Mouse (Mus musculus): ENCODE measurements around the gene Nin.

The Nin gene

GRCm38 (mm10) chr12:70118721-70119345 is 5.3 kb upstream of the Nin start:
- DNase-seq: no peak

DNA sequence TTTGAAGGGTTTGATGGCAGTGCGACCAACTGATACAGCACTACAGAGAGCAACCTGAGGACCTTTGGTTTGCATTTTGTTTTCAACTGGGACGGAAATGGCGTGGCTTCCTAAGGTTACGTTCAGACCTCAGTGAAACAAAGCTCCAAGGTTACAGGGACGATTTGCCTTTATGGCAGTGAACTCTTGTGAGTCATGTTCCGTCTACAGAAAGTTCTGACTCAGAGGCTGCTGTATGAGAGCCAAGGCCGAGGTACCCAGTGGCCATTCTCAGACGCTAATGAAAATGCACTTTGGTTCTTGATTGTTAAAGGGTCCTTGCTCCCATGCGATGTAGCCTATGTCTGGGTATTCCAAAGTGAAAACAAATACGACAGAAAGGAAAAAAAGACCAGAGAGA is 3.6 kb upstream of the Nin start:
- no peak for DNase-seq

DNA sequence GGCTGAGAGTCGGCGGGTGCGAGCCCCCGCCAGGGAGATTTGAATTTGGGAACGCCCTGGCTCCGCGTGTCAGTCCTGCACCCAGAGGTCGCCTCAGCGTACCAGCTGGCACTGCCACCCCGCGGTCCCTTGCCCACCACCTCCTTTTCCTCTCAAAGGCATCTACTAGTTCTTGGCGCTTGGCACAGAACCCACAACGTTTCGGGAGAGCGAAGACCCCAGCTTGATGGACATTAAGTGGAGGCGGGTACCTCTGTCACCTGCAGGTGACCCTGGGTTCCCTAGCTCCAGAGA is 1.5 kb downstream of the Nin start:
- no peak for DNase-seq

GRCm38 (mm10) chr12:70111367-70112089 is 2.0 kb downstream of the Nin start:
- DNase-seq: peak; percentile 80 to 85

DNA sequence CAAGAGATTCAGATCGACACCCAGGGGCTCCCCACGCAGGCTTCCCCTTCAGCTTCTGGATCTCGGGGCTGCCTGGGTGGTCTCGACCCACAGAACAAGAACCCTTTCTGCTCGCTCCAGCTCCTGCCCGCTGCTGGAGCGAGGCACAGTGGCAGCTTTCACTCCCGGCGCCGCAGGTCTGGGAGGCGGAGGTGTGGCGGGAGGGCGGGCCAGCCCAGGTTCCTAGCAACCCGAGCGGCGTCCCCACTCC is 2.5 kb downstream of the Nin start:
- DNase-seq: peak in 1 of 2 experiments; percentile 50

DNA sequence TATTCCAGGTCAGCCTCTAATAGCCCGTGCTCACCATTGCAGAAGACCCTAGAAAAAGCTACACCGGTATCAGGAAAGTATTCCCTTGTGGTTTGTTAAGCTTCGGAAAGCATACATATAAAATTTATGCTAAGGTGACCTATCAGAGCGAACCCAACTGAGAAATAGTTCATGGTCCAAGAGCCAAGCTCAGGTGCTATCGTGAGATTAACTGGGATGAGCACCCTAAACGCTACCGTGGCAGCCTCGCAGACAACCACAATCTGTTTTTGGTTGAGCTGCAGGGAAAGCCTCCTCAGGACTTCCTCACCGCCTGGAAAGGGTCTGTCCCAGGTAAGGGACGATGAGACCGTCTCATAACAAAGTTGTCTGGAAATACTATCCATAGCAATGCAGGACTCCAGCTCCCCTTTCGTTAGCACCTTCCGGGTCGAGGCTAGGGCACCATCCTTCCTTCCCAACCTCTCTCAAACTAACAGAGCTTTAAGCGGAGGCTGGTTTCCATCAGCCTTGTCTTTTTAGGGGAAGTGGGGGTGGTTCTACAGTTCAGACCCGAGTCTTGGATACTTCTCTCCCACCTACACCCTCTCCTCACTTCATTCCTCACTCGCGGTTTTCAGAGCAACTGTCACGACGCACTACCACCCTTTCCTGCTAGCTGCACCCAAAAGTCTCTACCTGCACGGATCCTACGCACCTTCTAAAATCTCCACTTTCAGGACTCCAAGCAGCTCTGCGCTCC is 3.0 kb downstream of the Nin start:
- DNase-seq: no peak

GRCm38 (mm10) chr12:70109921-70110320 is 3.6 kb downstream of the Nin start:
- DNase-seq: peak in 1 of 2 experiments; percentile 50

GRCm38 (mm10) chr12:70108104-70108503 is 5.4 kb downstream of the Nin start:
- no peak for DNase-seq

DNA sequence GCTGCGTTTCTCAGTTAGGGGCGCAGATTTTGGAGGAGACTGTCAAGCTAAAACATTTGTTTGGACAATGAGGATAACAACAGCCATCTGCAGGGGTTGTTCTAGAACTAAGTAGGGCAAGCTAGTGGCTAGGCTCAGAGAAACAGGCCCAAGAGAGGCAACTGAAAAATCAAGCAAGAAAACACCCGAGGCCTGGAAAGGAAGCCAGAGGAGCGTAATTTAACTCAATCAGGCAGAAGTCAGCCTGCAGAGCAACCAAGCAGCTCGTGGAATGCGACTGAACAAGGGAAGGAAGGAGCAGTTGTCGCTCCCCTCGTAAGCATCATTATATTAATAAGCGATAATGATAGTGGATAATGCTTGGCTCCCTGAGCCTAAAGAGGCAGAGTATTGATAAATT is 7.0 kb downstream of the Nin start:
- DNase-seq: no peak

- no peak for DNase-seq
Observed at GRCm38 (mm10) chr12:70105885-70106284, 7.6 kb downstream of the Nin start.

- DNase-seq: no peak
Observed at GRCm38 (mm10) chr12:70104776-70105420, 8.6 kb downstream of the Nin start.

- no peak for DNase-seq
Observed at GRCm38 (mm10) chr12:70104199-70104598, 9.3 kb downstream of the Nin start.

DNA sequence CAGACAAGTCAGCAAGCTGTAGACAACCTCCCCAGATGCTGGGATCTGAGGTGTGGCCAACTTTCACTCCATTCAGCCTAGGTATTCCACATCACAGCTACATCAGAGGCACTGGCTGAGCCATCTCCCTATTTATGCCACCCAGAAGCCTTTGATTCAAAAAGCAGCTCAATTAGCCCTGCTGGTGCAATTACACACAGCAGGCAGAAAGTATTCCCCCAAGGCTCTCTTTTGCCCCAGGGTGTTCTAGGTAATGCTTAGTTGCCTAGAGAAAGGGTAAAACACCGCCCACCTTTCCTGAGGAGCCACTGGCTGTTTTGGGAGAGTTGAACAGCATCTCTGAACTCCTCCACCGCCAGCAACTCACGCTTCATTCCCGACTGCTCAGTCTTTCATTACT is 10.3 kb downstream of the Nin start:
- no peak for DNase-seq

- peak; percentile 80 to 86 for DNase-seq
Observed at GRCm38 (mm10) chr12:70102426-70102825, 11.1 kb downstream of the Nin start.

GRCm38 (mm10) chr12:70101823-70102222 is 11.7 kb downstream of the Nin start:
- DNase-seq: no peak

DNA sequence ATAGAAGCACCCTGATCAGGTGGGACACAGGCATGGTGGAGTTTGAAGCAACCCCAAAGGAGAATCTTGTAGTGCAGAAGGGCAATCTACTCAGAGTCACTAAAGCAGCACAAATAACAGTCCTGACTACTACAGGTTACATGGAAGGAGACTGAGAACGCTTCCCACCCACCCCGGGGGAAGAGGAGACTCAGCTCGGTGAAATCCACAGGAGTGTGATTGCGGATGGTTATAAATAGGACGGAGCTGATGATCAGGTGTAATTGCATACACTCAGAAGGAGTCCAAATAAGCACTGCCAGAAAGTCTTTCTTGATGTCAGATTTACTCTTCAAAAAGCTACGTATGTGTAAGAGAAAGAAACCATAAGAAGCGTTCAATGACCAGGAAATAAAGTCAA is 15.6 kb downstream of the Nin start:
- DNase-seq: no peak

GRCm38 (mm10) chr12:70097316-70097715 is 16.2 kb downstream of the Nin start:
- DNase-seq: no peak

DNA sequence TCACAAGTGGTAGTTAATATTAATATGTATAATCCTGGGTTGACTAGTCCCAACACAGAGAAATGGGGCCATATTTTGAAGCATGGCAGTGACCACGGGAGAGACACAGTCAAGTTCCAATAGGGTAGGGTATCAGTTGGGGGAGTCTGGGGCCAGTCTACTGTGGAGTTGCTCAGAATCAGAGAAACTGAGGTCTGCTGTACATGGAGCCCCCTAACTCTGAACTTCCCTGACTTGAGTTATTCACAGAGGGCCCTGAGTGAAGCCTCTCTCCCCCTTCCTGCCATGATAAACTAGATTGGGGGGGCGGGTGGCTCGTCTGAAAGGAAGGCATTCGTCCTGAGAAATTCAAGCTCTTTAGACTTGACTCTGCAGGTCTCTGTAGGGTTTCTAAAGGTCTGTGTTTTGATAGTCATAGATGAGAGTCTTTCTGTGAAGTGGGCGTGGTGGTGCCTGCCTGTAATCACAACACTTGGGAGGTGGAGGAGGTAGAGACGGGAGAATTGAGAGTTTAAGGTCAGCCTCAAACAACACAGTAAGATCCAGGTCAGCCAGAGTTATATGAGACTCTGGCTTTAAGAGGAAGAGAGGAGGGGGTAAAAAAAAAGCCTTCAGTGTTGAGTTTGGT is 20.1 kb downstream of the Nin start:
- DNase-seq: no peak

DNA sequence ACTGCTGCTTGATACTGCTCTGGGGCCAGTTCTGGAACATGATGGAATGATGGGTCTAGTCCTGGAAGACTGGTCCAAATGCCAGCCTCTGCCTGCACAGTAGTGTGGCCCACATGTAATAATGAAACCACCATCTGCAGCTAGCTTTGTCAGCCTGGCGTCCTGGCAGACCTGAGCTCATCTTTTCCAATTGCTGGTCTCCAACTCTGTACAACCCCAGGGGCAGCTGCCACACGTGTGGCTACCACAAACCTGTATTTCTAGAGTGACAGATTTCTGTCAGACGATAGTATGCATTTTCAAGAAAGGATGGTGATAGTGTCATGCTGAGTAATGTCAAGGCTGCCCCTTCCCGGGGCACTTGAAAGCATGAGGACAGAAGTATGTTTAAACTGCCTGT is 25.2 kb downstream of the Nin start:
- DNase-seq: no peak

- DNase-seq: no peak
Observed at GRCm38 (mm10) chr12:70085351-70085750, 28.2 kb downstream of the Nin start.

DNA sequence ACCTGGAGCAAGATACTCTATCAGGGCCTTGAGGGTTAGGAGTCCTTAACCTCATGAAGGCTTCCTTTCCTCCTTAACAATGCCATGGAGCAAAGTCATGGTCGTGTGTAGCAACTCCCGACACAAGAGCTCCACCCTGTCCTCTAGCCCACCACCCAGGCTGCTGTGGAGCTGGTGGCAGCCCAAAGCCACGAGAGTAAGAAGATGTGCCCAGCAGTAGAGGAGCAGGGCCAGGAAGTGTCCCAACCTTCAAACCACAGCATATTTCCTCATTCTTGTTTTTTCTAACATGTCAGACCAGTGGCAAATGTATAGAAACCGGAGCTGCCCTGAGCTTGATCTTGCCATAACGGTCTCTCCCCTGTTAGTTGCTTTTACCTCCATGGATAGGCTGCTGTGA is 29.3 kb downstream of the Nin start:
- DNase-seq: no peak

- no peak for DNase-seq
Observed at GRCm38 (mm10) chr12:70083737-70084136, 29.8 kb downstream of the Nin start.

- no peak for DNase-seq
Observed at GRCm38 (mm10) chr12:70082935-70083532, 30.5 kb downstream of the Nin start.

Data from lung, adult 18-20 months (tissue).